Mouse (Mus musculus) left cerebral cortex, postnatal 25 days (tissue): Measurements from ENCODE around the gene Tubb2b. TPM values are rescaled to one million over a fixed set of nuclear protein-coding genes. Genes with fewer than 3 reads are reported as not detected.
"Not testable (repeated sequence)": the region's sequence is repeated elsewhere in the genome, so short reads cannot be mapped to it uniquely, and the experiment has no call there.

Experiments used
- DNase-seq, 2 experiments: peaks; one replicate each; pipeline ENCODE4 v3.0.0; 2022; ENCODE audit warnings: low spot score in 2 of 2, mixed read lengths in 1 of 2
- intact Hi-C: fragments of 180-260 bp; cut with DNase I; formaldehyde crosslinking; loops from one replicate; pipeline ENCODE4 v1.15.1; 2025
- total RNA-seq, 2 experiments: library from RNA; stranded (reverse); gene quantifications; 2 replicates each; pipeline ENCODE4 v1.2.3; 2021

The Tubb2b gene
- total RNA-seq, 2 experiments from 2014 or later, result 207 to 213 TPM

GRCm38 (mm10) chr13:34113086-34113485 is 17.2 kb downstream of the Tubb2b start:
- intact Hi-C loops, result no loop called here
- no peak for DNase-seq

- no peak for DNase-seq
Observed at GRCm38 (mm10) chr13:34112369-34113081, 17.7 kb downstream of the Tubb2b start.

GRCm38 (mm10) chr13:34111878-34112277 is 18.4 kb downstream of the Tubb2b start:
- no peak for DNase-seq
- intact Hi-C loops, result no loop called here

More at GRCm38 (mm10) chr13:34112369-34113081, 17.7 kb downstream of the Tubb2b start:
- intact Hi-C loops, result no loop called here

GRCm38 (mm10) chr13:34111019-34111418 is 19.2 kb downstream of the Tubb2b start:
- intact Hi-C loops, result no loop called here

GRCm38 (mm10) chr13:34109677-34110058 is 20.6 kb downstream of the Tubb2b start:
- intact Hi-C loops, result no loop called here
- DNase-seq, result no peak

More at GRCm38 (mm10) chr13:34111019-34111418, 19.2 kb downstream of the Tubb2b start:
- no peak for DNase-seq

- no peak for DNase-seq
- intact Hi-C loops, result no loop called here
Observed at GRCm38 (mm10) chr13:34109035-34109676, 21.1 kb downstream of the Tubb2b start.

- intact Hi-C loops, result no loop called here
- no peak for DNase-seq
Observed at GRCm38 (mm10) chr13:34106999-34107398, 23.3 kb downstream of the Tubb2b start.

- DNase-seq, result no peak
- intact Hi-C loops, result no loop called here
Observed at GRCm38 (mm10) chr13:34106256-34106655, 24.0 kb downstream of the Tubb2b start.

GRCm38 (mm10) chr13:34105364-34105763 is 24.9 kb downstream of the Tubb2b start:
- intact Hi-C loops, result no loop called here

GRCm38 (mm10) chr13:34101908-34102307 is 28.4 kb downstream of the Tubb2b start:
- intact Hi-C loops, result no loop called here
- DNase-seq, result no peak

More at GRCm38 (mm10) chr13:34105364-34105763, 24.9 kb downstream of the Tubb2b start:
- DNase-seq, result no peak

- no peak for DNase-seq
- intact Hi-C loops, result no loop called here
Observed at GRCm38 (mm10) chr13:34101247-34101646, 29.0 kb downstream of the Tubb2b start.

- DNase-seq, result no peak
- intact Hi-C loops, result no loop called here
Observed at GRCm38 (mm10) chr13:34100733-34101132, 29.5 kb downstream of the Tubb2b start.

- DNase-seq, result no peak
- intact Hi-C loops, result loop anchor here (2.0 kb wide), 1 partner anchor 18 kb away; the partner anchor contains the start of gene Tubb2a
Observed at GRCm38 (mm10) chr13:34097086-34097485, 33.2 kb downstream of the Tubb2b start.

- intact Hi-C loops, result loop anchor here (1.0 to 2.0 kb wide), 2 partner anchors 18 to 36 kb away; partner anchors contain the start of gene Tubb2a
- DNase-seq, result peak in 1 of 2 experiments; percentile 42
Observed at GRCm38 (mm10) chr13:34096455-34096854, 33.8 kb downstream of the Tubb2b start.

- peak; percentile 79 to 97 for DNase-seq
- intact Hi-C loops, result loop anchor here (1.0 to 2.0 kb wide), 2 partner anchors 17 to 37 kb away; partner anchors contain the start of gene Tubb2a
Observed at GRCm38 (mm10) chr13:34095542-34096435, 34.5 kb downstream of the Tubb2b start.

GRCm38 (mm10) chr13:34089358-34089757 is 40.9 kb downstream of the Tubb2b start:
- peak in 1 of 2 experiments; percentile 14 for DNase-seq
- intact Hi-C loops, result no loop called here

- DNase-seq, result peak in 1 of 2 experiments; percentile 19
- intact Hi-C loops, result no loop called here
Observed at GRCm38 (mm10) chr13:34088871-34089288, 41.4 kb downstream of the Tubb2b start.

- intact Hi-C loops, result not testable (repeated sequence)
Observed at GRCm38 (mm10) chr13:34088201-34088649, 42.0 kb downstream of the Tubb2b start.

GRCm38 (mm10) chr13:34087052-34087812 is 43.0 kb downstream of the Tubb2b start:
- no peak for DNase-seq
- intact Hi-C loops, result no loop called here

More at GRCm38 (mm10) chr13:34088201-34088649, 42.0 kb downstream of the Tubb2b start:
- DNase-seq, result not testable (repeated sequence)
